Mouse (Mus musculus): ENCODE measurements around the gene Smtn. TPM values are rescaled to one million over a fixed set of nuclear protein-coding genes. Genes with fewer than 3 reads are reported as not detected.

The Smtn gene
- polyA plus RNA-seq, 1 experiment = 51.6 TPM

- WGBS = 86% methylated on average over 7 of the region's 7 CpGs
- TF ChIP-seq CTCF (IDR thresholded peaks at IDR 0.05; ENCODE audit: insufficient read depth, low read length) (no peak), POLR2A (IDR thresholded peaks at IDR 0.05; ENCODE audit: borderline replicate concordance, extremely low read depth, low read depth, low read length) (no peak)
These were observed 16.4 kb downstream of the Smtn start for GRCm38 (mm10) chr11:3523840-3524582.

GRCm38 (mm10) chr11:3522285-3523000 lies 18.0 kb downstream of the Smtn start:
- DNase-seq = no peak
- Histone ChIP-seq H3K4me3 (replicated peaks; ENCODE audit: extremely low read depth, low read depth, low read length) (no peak overlapping the region), H3K4me1 (ENCODE audit: control insufficient read depth, insufficient read depth, low read length) (0 out of 2 replicates have a peak, but pooled peaks cover 3% of the 10 kb centered on the region)
- 89% methylated on average over 17 of the region's 17 CpGs for WGBS
- TF ChIP-seq CTCF (IDR thresholded peaks at IDR 0.05; ENCODE audit: insufficient read depth, low read length) (no peak), POLR2A (IDR thresholded peaks at IDR 0.05; ENCODE audit: borderline replicate concordance, extremely low read depth, low read depth, low read length) (no peak)

More at GRCm38 (mm10) chr11:3523840-3524582, 16.4 kb downstream of the Smtn start:
- no peak overlapping the region for H3K4me3 ChIP-seq (replicated peaks; ENCODE audit: extremely low read depth, low read depth, low read length)
- no peaks in the 10 kb centered on the region for H3K4me1 ChIP-seq (ENCODE audit: control insufficient read depth, insufficient read depth, low read length)
- no peak for DNase-seq

GRCm38 (mm10) chr11:3521339-3522224 lies 18.8 kb downstream of the Smtn start:
- TF ChIP-seq POLR2A (IDR thresholded peaks at IDR 0.05; ENCODE audit: borderline replicate concordance, extremely low read depth, low read depth, low read length) (no peak), CTCF (IDR thresholded peaks at IDR 0.05; ENCODE audit: insufficient read depth, low read length) (no peak)
- WGBS = 85% methylated on average over 23 of the region's 23 CpGs
- Histone ChIP-seq H3K4me3 (replicated peaks; ENCODE audit: extremely low read depth, low read depth, low read length) (no peak overlapping the region), H3K4me1 (ENCODE audit: control insufficient read depth, insufficient read depth, low read length) (0 out of 2 replicates have a peak, but pooled peaks cover 3% of the 10 kb centered on the region)
- DNase-seq = no peak

- no peak for DNase-seq
- WGBS = 82% methylated on average over 14 of the region's 14 CpGs
- Histone ChIP-seq H3K4me3 (replicated peaks; ENCODE audit: extremely low read depth, low read depth, low read length) (no peak overlapping the region), H3K4me1 (ENCODE audit: control insufficient read depth, insufficient read depth, low read length) (0 out of 2 replicates have a peak, but pooled peaks cover 3% of the 10 kb centered on the region)
- TF ChIP-seq POLR2A (IDR thresholded peaks at IDR 0.05; ENCODE audit: borderline replicate concordance, extremely low read depth, low read depth, low read length) = no peak
- TF ChIP-seq CTCF (IDR thresholded peaks at IDR 0.05; ENCODE audit: insufficient read depth, low read length) = no peak
These were observed 19.5 kb downstream of the Smtn start for GRCm38 (mm10) chr11:3520919-3521318.

GRCm38 (mm10) chr11:3519756-3520398 lies 20.5 kb downstream of the Smtn start:
- Histone ChIP-seq H3K4me3 (replicated peaks; ENCODE audit: extremely low read depth, low read depth, low read length) (no peak overlapping the region), H3K4me1 (ENCODE audit: control insufficient read depth, insufficient read depth, low read length) (0 out of 2 replicates have a peak, but pooled peaks cover 3% of the 10 kb centered on the region)
- TF ChIP-seq CTCF (IDR thresholded peaks at IDR 0.05; ENCODE audit: insufficient read depth, low read length) (no peak), POLR2A (IDR thresholded peaks at IDR 0.05; ENCODE audit: borderline replicate concordance, extremely low read depth, low read depth, low read length) (no peak)
- DNase-seq = no peak
- WGBS = 66% methylated on average over 11 of the region's 11 CpGs

- WGBS = 57% methylated on average over 4 of the region's 4 CpGs
- DNase-seq = no peak
- TF ChIP-seq CTCF (IDR thresholded peaks at IDR 0.05; ENCODE audit: insufficient read depth, low read length) = no peak
- no peak for TF ChIP-seq POLR2A (IDR thresholded peaks at IDR 0.05; ENCODE audit: borderline replicate concordance, extremely low read depth, low read depth, low read length)
- 0 out of 2 replicates have a peak, but pooled peaks cover 3% of the 10 kb centered on the region for H3K4me1 ChIP-seq (ENCODE audit: control insufficient read depth, insufficient read depth, low read length)
- H3K4me3 ChIP-seq (replicated peaks; ENCODE audit: extremely low read depth, low read depth, low read length) = no peak overlapping the region
These were observed 21.2 kb downstream of the Smtn start for GRCm38 (mm10) chr11:3519051-3519726.

GRCm38 (mm10) chr11:3517846-3518732 lies 22.3 kb downstream of the Smtn start:
- no peak for DNase-seq
- WGBS = 41% methylated on average over 13 of the region's 13 CpGs
- Histone ChIP-seq H3K4me1 (ENCODE audit: control insufficient read depth, insufficient read depth, low read length) (0 out of 2 replicates have a peak, but pooled peaks cover 3% of the 10 kb centered on the region), H3K4me3 (replicated peaks; ENCODE audit: extremely low read depth, low read depth, low read length) (no peak overlapping the region)
- TF ChIP-seq POLR2A (IDR thresholded peaks at IDR 0.05; ENCODE audit: borderline replicate concordance, extremely low read depth, low read depth, low read length) (no peak), CTCF (IDR thresholded peaks at IDR 0.05; ENCODE audit: insufficient read depth, low read length) (no peak)

Measured in lung, adult 2 months (tissue).